Mouse (Mus musculus) spleen, adult 2 months (tissue): Measurements from ENCODE around the gene Bhlha15. TPM values are rescaled to one million over a fixed set of nuclear protein-coding genes. Genes with fewer than 3 reads are reported as not detected.

ENCODE experiments used
- DNase-seq, 2 experiments: peaks; one replicate each; pipeline versions ENCODE4 v3.0.0 to v3.0.0-alpha.2; 2012 to 2021; ENCODE audit warnings: low spot score in 2 of 2, low read depth in 1 of 2
- H3K27ac ChIP-seq: fragments of 200-500 bp; 2 replicates; pipeline ENCODE4 v1.5.1; 2012; ENCODE audit warnings: low read length, inconsistent platforms; ENCODE audit not compliant: insufficient read depth
- H3K27me3 ChIP-seq: fragments of 200-500 bp; 2 replicates; pipeline ENCODE4 v1.6.1; 2012; ENCODE audit warnings: mild to moderate bottlenecking, moderate library complexity, low read length, inconsistent platforms; ENCODE audit not compliant: control insufficient read depth, insufficient read depth
- H3K36me3 ChIP-seq: fragments of 200-500 bp; 2 replicates; pipeline ENCODE4 v1.6.1; 2012; ENCODE audit warnings: mild to moderate bottlenecking, low read length, inconsistent platforms; ENCODE audit not compliant: control insufficient read depth, insufficient read depth
- H3K4me1 ChIP-seq: fragments of 200-500 bp; 2 replicates; pipeline ENCODE4 v1.6.1; 2011; ENCODE audit warnings: inconsistent platforms; ENCODE audit not compliant: control insufficient read depth, insufficient read depth, insufficient read length
- H3K4me3 ChIP-seq: fragments of 200-500 bp; 2 replicates; pipeline ENCODE4 v1.5.1; 2011; ENCODE audit warnings: mild to moderate bottlenecking, inconsistent platforms; ENCODE audit not compliant: insufficient read depth, insufficient read length; ENCODE audit errors: extremely low read depth
- CTCF ChIP-seq: fragments of 200-500 bp; IDR thresholded peaks from 2 replicates; pipeline ENCODE4 v1.5.1; 2011; ENCODE audit warnings: mild to moderate bottlenecking, inconsistent platforms; ENCODE audit not compliant: insufficient read depth, insufficient read length, insufficient replicate concordance; ENCODE audit errors: extremely low read depth
- POLR2A ChIP-seq: fragments of 200-500 bp; IDR thresholded peaks from 2 replicates; pipeline ENCODE4 v1.6.1; 2011; ENCODE audit warnings: low read depth, low read length, inconsistent platforms
- whole genome bisulfite sequencing: fragments of 180-500 bp; shearing (Covaris S2); methylation state at CpG from one replicate; pipeline ENCODE4 v1.1.7; 2018; 5-methylcytosine and 5-hydroxymethylcytosine counted together
- polyA plus RNA-seq: library from polyadenylated mRNA; depleted of rRNA; stranded (reverse); fragments of >200 nt; gene quantifications from 2 replicates; pipeline ENCODE4 v1.2.3, GENCODE M21; 2012

The Bhlha15 gene
- polyA plus RNA-seq, 1 experiment: 6.1 TPM

- Histone ChIP-seq H3K36me3 (peaks cover 1% of the 10 kb centered on the region; the same call in 1 of the 2 replicates), H3K27me3 (no peaks in the 10 kb centered on the region), H3K4me1 (peaks cover 11% of the 10 kb centered on the region), H3K27ac (no peak overlapping the region), H3K4me3 (no peak overlapping the region)
- 93% methylated on average over 23 of the region's 23 CpGs for WGBS
- no peak for DNase-seq
- no peak for TF ChIP-seq POLR2A
- TF ChIP-seq CTCF: no peak
Observed at GRCm38 (mm10) chr5:144191026-144191425, 940 bp downstream of the Bhlha15 start.

DNA sequence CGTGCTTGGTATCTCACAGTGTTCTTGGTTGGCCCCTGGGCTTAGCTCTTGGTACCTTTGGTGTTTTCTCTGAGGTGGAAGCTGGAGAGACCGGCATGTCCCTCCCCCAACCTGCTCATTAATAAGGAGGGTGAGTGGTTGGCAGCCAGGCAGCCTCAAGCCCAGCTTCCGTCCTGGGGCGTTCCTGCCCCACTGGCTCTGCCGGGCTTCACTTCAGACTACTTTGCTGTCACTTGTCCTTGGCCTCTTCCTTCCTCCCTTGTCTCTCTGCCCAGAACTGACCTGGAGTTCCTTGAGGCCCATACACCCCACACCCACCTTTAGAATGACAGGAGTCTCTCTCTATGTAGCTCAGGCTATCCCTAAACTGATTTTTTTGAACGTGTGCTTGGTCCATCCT, 2.6 kb downstream of the Bhlha15 start:
- Histone ChIP-seq H3K36me3 (peaks cover 1% of the 10 kb centered on the region; the same call in 1 of the 2 replicates), H3K4me3 (no peak overlapping the region), H3K27me3 (no peaks in the 10 kb centered on the region), H3K4me1 (peaks cover 11% of the 10 kb centered on the region), H3K27ac (no peak overlapping the region)
- DNase-seq: no peak
- WGBS: 77% methylated on average over 6 of the region's 6 CpGs
- TF ChIP-seq CTCF: no peak
- TF ChIP-seq POLR2A: no peak

DNA sequence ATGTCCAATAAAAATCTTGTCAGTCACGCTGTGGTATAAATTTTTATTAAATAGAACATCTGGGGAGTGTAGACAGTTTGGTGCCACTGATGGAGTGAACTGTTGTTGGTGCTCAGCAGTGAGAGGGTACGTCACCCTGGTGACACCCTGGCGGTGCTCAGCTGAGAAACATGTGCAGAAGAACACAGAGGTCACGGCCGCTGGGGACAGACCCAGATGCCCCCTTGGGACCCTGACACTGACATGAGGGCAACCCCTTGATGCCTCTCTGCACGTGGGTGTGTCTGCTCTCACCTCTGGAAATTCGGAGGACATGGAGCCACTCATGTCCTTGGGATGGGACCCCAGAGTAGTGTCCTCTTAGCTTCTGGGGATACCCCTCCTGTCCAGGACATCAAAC, 4.3 kb downstream of the Bhlha15 start:
- Histone ChIP-seq H3K4me3 (no peak overlapping the region), H3K4me1 (peaks cover 11% of the 10 kb centered on the region), H3K27ac (no peak overlapping the region), H3K27me3 (no peaks in the 10 kb centered on the region), H3K36me3 (peaks cover 3% of the 10 kb centered on the region)
- TF ChIP-seq CTCF: no peak
- TF ChIP-seq POLR2A: no peak
- WGBS: 44% methylated on average over 7 of the region's 7 CpGs
- peak in 1 of 2 experiments; percentile 27 for DNase-seq

- DNase-seq: no peak
- 92% methylated on average over 8 of the region's 8 CpGs for WGBS
Observed at GRCm38 (mm10) chr5:144195567-144195966, 5.5 kb downstream of the Bhlha15 start.

DNA sequence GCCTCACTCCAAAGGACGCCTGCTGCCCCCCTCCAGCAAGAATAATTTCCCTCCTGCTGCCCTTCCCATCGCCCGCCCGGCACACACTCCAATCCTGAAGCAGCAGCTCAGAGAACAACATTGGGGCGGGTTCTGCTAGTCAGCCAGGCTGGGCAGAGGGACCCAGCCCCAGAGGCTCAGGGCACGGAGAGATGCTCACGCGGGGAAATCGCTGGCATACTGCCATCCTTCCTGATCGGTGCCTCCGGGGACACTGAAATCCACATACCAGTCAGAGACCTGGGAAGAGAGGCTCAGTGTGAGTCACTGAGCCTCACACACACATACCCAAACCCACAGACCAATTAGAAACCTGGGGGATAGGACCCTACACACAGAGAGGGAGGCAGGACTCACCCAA, 10.5 kb downstream of the Bhlha15 start:
- Histone ChIP-seq H3K27ac (no peak overlapping the region), H3K4me1 (no peaks in the 10 kb centered on the region), H3K36me3 (peaks cover 28% of the 10 kb centered on the region), H3K27me3 (no peaks in the 10 kb centered on the region), H3K4me3 (no peak overlapping the region)
- TF ChIP-seq CTCF: no peak
- TF ChIP-seq POLR2A: no peak
- 92% methylated on average over 11 of the region's 11 CpGs for WGBS
- no peak for DNase-seq

More at GRCm38 (mm10) chr5:144195567-144195966, 5.5 kb downstream of the Bhlha15 start:
- TF ChIP-seq CTCF (no peak), POLR2A (no peak)
- Histone ChIP-seq H3K27me3 (no peaks in the 10 kb centered on the region), H3K4me1 (peaks cover 2% of the 10 kb centered on the region; the same call in 1 of the 2 replicates), H3K27ac (no peak overlapping the region), H3K36me3 (peaks cover 5% of the 10 kb centered on the region), H3K4me3 (no peak overlapping the region)

DNA sequence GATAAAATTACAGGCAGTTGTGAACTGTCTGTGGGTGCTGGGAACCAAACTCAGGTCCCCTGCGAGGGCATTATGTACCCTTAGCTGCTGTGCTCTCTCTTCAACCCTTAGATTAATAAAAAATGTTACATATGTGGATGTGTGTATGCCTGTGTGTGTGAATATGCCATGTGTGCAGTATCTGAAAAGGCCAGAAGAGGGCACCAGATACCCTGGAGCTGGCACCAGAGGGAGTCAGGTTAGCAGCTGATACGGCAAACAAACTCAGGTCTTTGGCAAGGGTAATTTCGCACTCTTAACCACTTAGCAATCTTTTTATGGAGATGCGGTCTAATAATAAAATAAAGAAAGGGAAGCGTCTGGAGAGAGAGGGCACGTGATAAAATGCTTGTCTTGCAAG, 12.3 kb downstream of the Bhlha15 start:
- no peak overlapping the region for H3K27ac ChIP-seq
- no peaks in the 10 kb centered on the region for H3K4me1 ChIP-seq
- no peaks in the 10 kb centered on the region for H3K27me3 ChIP-seq
- peaks cover 32% of the 10 kb centered on the region for H3K36me3 ChIP-seq
- no peak for DNase-seq
- no peak overlapping the region for H3K4me3 ChIP-seq
- WGBS: 94% methylated on average over 6 of the region's 6 CpGs
- peak; percentile 8; the same call in 1 of the 2 replicates for TF ChIP-seq CTCF
- no peak for TF ChIP-seq POLR2A

DNA sequence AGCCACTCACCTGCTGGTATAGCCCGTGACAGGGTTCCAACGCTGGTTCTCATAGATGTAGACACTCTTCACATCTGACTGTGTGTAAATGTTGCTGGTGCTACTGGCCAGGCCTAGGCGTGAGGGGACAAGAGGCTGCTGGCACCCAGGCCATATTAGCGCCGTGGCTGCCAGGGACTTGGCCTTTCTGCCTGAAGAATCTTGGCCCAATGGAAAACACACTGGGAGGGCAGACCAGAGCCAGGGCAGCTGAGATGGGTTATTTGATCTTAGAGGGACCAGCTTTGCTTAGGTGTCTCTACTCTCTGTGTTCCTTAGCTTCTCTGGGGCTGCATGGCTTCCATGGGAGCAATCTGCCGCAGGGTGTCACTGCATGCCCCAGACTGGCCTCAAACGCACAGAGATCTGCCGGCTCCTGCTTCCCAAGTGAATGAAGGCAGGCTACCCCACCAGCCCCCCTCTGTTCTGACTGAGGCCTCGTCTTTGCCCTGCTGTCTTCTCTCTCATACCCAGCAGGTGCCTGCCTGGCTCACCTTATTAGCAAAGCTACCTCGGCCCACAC, 13.4 kb downstream of the Bhlha15 start:
- Histone ChIP-seq H3K36me3 (peaks cover 30% of the 10 kb centered on the region), H3K4me3 (no peak overlapping the region), H3K27ac (no peak overlapping the region), H3K4me1 (no peaks in the 10 kb centered on the region), H3K27me3 (no peaks in the 10 kb centered on the region)
- DNase-seq: no peak
- 97% methylated on average over 10 of the region's 10 CpGs for WGBS
- no peak for TF ChIP-seq CTCF
- no peak for TF ChIP-seq POLR2A
